Mouse (Mus musculus) kidney, adult 18-20 months (tissue): ENCODE data around the gene Tmem39b.

Experiments used
- DNase-seq: peaks from one replicate; pipeline ENCODE4 v3.0.0; 2021

Tmem39b gene

GRCm38 (mm10) chr4:129683901-129684493 is 12.6 kb downstream of the Tmem39b start:
- DNase-seq, result peak; percentile 75

GRCm38 (mm10) chr4:129681837-129682236 is 14.8 kb downstream of the Tmem39b start:
- no peak for DNase-seq

DNA sequence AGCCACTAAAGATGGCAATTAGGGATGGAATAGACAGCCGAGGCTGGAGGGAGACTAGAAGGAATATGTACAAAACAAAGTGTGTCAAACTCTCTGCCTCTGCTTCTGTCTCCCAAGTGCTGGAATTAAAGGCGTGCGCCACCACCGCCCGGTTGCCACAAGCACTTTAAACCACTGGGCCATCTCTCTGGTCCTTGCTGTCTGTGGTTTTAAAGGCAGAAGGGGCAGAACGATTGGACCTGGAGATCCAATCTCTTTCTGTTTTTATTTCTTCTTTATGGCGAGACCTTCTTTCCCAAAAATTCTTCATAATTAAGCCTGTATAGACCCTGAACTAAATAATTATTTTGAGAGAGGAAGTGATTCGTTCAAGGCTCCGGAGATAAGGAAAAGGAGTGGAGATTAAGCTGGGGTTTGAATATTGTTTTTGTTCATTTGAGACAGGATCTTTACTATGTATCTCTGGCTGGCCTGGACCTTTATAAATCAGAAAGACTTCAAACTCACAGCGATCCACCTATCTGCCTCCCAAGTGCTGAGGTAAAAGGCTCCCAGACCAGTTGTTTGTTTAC is 23.7 kb downstream of the Tmem39b start:
- no peak for DNase-seq

DNA sequence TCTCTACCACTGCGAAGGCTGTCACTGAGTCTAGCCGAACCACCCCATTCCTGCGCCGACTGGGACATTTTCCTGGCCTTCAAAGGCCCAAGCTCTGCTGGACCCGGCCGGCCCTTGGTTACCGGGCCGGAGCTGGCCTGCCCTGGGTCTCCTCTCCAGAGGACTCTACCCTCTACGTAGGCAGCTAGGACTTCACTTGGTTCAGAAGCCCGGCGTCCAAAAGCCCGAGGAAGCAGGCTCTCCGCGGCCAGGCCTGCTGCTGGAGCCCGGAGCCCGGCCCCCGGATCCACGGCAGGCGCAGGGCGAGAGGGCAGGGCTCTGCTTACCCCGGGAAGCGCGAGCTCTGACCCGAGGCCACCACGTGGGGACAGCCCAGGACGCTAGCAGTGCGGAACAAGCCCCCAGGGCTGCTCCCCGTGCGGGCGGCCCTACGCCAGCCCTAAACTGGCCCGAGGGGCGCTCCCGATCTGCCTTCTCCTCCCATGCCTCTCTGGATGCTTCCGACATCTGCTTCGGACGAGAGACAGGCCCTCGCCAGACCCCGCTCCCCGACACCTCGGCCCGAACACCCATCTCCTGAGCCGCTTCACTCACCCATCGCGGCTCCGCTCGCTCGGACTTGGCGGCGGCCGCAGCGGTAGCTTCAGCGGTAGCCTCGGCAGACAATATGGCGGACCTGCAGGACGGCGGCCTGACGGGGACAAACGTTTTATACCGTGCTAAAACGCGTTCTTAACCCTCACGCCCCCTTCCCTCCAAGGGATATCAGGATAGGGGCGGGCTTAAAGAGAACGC is 24.4 kb downstream of the Tmem39b start, which contains the start of gene Kpna6:
Kpna6 (minus strand) TSS at position 685 of the 795 bp plus-strand sequence.
- DNase-seq, result peak; percentile 95

GRCm38 (mm10) chr4:129671491-129672082 is 25.1 kb downstream of the Tmem39b start:
- peak; percentile 55 for DNase-seq

- DNase-seq, result no peak
Measured at GRCm38 (mm10) chr4:129662255-129662813, 34.3 kb downstream of the Tmem39b start.

DNA sequence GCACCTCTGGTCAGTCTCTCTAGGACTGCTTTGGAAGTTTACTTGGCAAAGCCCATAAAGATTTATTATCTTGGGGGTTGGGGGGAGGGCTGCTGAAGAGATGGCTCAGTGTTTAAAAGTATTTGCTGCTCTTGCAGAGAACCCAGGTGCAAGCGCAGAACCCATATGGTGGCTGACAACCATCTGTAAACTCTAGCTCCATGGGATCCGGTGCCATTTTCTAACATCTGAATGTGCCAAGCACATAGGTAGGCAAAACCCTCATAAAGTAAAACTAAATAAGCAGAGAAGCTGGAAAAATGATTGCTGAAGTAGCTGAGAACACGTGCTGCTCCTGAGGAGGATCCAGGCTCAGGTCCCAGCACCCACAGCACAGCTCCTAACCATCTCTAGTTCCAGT is 35.1 kb downstream of the Tmem39b start:
- no peak for DNase-seq

DNA sequence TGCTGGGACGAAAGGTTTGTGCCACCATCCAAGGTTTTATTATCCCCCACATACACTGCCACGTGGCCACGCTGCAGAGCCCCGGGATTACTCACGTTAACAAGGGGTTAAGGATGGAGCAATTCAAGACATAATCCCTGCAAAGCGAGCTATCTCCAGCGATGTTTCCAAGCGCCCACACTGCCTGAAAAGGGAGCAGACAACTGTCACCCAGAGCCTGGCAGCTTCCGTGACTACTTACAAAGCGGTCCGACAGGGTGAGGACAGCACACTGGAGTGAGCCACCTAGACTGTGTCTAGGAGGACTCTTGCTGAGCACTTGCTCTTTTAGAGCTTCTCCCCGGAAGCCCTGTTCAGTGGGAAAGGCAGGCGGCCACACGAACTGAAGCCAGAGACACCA is 41.9 kb downstream of the Tmem39b start:
- no peak for DNase-seq

DNA sequence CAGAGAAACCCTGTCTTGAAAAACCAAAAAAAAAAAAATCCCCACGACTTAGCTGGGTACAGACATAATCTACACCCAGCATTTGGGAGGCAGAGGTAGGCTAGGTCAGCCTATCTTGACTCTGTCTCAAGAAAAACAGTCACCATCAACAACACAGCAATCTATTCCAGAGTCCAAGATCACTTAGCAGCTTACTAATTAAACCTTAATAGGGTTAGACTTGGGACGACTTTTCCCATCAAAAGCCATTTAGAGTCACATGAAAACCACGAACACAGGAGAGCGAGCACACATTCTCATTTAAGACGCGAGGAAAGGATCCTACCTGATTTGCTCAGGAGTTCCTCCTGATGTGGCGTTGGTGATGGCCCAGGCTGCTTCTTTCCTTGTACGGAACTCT is 46.3 kb downstream of the Tmem39b start:
- no peak for DNase-seq

DNA sequence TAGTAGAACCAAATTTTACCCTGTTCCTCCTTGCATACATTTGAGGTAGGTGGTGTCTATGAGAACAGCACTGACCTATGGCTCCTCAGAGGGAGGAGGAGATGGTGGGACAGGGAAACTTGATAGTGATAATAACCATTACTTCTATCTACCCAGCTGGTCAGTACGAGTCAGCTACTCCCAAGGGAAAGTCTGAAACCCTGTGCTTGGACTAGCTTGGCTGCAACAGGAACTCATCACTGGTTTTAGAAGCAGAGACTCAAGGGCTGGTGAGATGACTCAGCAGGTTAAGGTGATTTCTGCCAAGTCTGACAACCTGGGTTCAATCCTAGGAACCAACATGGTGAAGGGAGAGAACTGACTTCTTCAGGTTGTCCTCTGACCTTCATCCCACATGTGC is 48.0 kb downstream of the Tmem39b start:
- no peak for DNase-seq

- DNase-seq, result no peak
Measured at GRCm38 (mm10) chr4:129645204-129645603, 51.4 kb downstream of the Tmem39b start.

DNA sequence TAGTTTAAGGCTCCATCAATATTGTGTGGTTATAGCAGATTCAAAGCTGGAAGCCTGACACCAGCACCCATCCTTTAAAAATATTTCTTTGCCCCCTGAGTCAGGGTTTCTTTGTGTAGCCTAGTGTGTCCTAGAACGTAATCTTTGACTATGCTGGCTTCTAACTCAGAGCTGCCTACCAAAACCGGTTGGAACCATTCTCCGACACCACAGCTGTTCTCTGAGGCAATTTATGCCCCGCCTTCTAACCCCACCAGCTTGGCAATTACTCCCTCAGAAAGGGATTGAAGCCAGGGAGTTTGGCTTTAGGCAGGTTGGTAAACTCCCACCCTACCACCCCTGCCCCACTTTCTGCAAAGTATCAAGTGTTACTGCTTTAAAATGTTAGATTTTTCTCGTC is 54.9 kb downstream of the Tmem39b start:
- DNase-seq, result peak; percentile 19

- peak; percentile 96 for DNase-seq
Measured at GRCm38 (mm10) chr4:129640638-129641467, 55.8 kb downstream of the Tmem39b start, which contains the start of gene Txlna. TSS of gene Txlna (minus strand) at chr4:129641065.

DNA sequence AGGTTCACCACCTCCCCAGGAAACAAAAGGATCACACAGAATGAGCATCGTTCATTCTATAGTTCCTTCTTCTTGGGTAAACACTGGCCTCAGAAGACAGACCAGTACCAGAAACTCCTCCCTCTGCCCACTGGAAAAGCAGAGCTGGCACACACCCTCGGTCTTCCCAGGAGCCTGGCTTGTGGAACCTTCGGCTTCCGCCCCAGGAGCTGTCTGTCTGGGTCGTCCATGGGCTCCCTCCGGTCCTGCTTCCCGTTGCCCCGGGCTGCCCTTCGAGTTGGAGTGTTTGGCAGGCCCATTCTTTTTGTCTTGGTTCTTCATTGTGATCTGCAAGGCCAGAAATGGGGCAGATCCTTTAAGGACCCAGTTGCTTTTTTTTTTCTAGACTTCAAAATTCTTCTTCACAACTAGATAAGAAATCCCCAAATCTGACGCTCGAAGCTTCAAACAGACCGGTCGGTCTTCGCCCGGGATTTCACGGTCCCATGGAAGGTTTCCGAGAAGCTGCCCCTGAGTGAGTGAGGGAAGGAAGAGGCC is 56.5 kb downstream of the Tmem39b start:
- no peak for DNase-seq

DNA sequence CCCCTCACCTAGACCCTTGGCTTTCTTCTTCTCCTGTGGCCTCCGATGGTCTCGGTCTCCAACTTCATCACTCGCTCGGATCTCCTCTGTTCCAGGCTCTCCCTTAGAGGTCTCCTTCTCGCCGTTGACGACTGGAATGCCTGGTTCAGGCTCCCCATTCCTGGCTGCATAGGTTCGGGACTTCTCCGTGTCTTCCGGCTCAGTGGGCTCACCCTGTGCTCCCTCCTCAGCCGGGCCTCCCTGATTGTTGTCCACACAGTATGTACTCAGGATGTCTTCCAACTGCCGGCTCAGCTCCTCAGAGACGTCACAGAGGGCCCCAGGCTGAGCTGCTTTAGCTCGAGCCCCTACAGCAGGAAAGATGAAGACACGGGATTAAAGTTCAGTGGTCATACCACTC is 57.4 kb downstream of the Tmem39b start:
- DNase-seq, result no peak

GRCm38 (mm10) chr4:129633852-129634251 is 62.8 kb downstream of the Tmem39b start:
- DNase-seq, result no peak

DNA sequence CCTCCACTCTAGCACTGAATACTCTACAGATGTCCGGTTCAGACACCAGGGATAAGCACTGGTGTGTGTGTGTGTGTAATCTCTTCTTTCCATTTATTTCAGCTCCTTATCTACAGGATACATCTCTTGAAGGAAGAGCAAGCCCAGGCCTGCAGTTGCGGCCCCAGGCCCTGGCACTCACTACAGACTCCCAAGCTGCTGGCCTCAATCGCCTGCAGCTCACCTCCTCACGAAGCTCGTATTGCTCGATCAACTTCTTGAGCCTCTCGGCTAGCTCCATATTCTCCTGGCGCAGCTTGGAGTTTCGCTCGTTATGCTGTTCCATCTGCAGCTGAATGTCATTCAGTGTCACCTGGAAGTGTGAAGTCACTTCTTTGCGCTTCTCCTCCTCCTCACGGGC is 64.8 kb downstream of the Tmem39b start:
- DNase-seq, result no peak

DNA sequence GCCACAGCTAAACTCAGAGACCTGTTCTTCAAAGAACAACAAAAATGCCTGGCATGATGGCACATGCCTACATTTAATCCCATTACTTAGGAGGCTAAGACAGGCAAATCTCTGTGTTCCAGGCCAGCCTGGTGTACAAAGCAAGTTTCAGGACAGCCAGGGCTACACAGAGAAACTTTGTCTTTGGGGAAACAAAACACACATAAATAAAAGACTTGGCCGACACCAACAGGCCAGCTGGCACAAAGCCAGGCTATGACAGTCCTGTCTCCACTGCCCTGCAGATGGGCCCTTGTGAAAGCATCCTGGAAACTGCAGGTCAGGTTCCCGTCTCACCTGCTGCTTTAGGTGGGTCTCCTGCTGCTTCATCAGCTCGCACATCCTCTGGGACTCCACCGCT is 65.7 kb downstream of the Tmem39b start:
- peak; percentile 53 for DNase-seq
